Mouse (Mus musculus) E14TG2a.4 (cell line): ENCODE data around the gene Pdgfra.
A peak's percentile ranks its signal among the peaks of the same experiment; 100 is the strongest.

Experiments
- H3K27me3 ChIP-seq: 2 replicates; pipeline ENCODE4 v1.6.1; 2014; ENCODE audit warnings: low read length, control low read depth; ENCODE audit not compliant: insufficient read depth
- H3K36me3 ChIP-seq: 2 replicates; pipeline ENCODE4 v1.6.1; 2014; ENCODE audit warnings: low read length, control low read depth; ENCODE audit not compliant: insufficient read depth
- H3K4me1 ChIP-seq: replicated peaks from 2 replicates; pipeline ENCODE4 v1.6.1; 2014; ENCODE audit warnings: low read depth, low read length, control low read depth
- H3K4me3 ChIP-seq: replicated peaks from 2 replicates; pipeline ENCODE4 v1.5.1; 2014; ENCODE audit warnings: mild to moderate bottlenecking, low read length
- H3K9me3 ChIP-seq: 2 replicates; pipeline ENCODE4 v1.6.1; 2014; ENCODE audit warnings: low read length, control low read depth
- CTCF ChIP-seq: conservative IDR thresholded peaks from 2 replicates; pipeline ENCODE4 v1.5.1; 2014; ENCODE audit warnings: low read length
- NANOG ChIP-seq: IDR thresholded peaks from 2 replicates; pipeline ENCODE4 v1.6.1; 2014; ENCODE audit warnings: borderline replicate concordance, low read length, mixed read lengths
- POU5F1 ChIP-seq: IDR thresholded peaks from 2 replicates; pipeline ENCODE4 v1.6.1; 2014; ENCODE audit warnings: low read length, borderline replicate concordance

The Pdgfra gene

DNA sequence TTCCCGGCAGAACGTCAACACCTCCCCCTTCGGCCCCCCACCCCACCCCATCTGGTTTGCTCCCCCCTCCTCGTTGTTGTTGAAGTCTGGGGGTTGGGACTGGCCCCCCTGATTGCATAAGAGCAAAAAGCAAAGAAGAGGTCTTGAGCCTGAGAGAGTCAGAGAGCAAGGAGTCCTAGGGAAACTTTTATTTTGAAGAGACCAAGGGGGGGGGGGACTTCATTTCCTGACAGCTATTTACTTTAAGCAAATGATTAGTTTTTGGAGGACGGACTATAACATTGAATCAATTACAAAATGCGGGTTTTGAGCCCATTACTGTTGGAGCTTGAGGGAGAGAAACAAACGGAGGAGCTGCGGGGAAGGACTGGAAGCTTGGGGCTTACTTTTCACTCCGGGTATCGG lies at the start of gene Pdgfra:
Pdgfra (plus strand) TSS at position 272 of the 405 bp plus-strand sequence.
- TF ChIP-seq NANOG = no peak
- TF ChIP-seq POU5F1 = no peak
- no peak for TF ChIP-seq CTCF
- Histone ChIP-seq H3K36me3 (no peaks in the 10 kb centered on the region), H3K27me3 (peaks cover 91% of the 10 kb centered on the region), H3K4me1 (peaks cover 77% of the 10 kb centered on the region), H3K4me3 (peak within 1 kb of the TSS; percentile 61), H3K9me3 (no peaks in the 10 kb centered on the region)

DNA sequence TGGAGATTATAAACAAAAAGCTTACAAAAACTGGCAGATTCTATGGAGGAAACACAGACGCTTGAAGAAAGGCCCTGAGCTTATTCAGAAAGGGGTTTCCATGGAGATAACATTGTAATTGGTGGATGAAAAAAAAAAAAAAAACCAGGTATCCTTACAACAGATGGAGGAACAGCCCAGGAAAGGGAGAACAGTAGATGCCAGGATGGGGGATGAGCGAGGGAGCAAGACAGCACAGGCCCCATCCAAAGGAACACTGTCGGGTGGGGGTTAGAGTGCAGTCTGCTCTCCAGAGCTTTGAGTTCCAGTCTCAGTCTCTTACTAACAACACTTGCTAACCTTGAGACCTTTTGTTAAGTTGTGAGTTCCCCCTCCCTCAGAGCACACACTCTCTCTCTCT lies 45.6 kb upstream of the Pdgfra start:
- Histone ChIP-seq H3K9me3 (no peaks in the 10 kb centered on the region), H3K4me1 (peaks cover 13% of the 10 kb centered on the region), H3K4me3 (no peak overlapping the region), H3K27me3 (peaks cover 14% of the 10 kb centered on the region), H3K36me3 (no peaks in the 10 kb centered on the region)
- TF ChIP-seq NANOG (no peak), CTCF (no peak), POU5F1 (no peak)

DNA sequence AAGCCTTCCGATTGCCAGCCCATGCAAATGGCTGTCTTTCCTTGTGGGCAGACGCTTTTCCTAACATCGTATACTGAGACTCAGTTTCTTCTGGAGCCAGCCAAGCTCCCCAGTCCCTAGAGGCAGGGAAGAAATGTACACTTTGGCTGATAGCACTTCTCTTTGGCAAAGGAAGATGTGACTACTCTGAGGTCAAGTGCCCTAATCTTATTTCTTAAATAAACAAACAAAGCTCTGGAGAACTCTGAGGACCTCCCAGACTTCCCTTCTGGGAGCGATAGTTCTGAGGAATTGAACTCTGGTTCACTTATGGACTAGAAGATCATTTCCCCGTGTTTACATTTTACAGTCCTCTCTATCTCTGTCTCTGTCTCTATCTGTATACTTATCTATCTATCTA lies 42.7 kb upstream of the Pdgfra start:
- Histone ChIP-seq H3K4me1 (peaks cover 16% of the 10 kb centered on the region), H3K4me3 (no peak overlapping the region), H3K9me3 (no peaks in the 10 kb centered on the region), H3K36me3 (no peaks in the 10 kb centered on the region), H3K27me3 (peaks cover 9% of the 10 kb centered on the region)
- no peak for TF ChIP-seq POU5F1
- TF ChIP-seq NANOG = no peak

DNA sequence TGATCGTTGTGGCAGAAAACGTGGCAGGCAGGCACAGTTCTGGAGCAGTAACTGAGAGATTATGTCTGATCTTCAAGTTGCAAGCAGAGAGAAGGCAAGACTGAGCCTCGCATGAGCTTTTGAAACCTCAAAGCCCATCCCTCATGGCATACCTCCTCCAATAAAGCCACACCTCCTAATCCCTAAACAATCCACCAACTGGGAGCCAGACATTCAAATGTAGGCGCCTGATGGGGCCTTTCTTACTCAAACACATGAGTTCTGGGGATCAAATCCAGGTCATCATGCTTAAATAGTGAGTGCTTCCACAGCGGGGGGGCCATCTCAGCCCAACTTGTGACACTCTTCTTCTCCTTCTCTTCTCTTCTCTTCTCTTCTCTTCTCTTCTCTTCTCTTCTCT lies 40.3 kb upstream of the Pdgfra start:
- Histone ChIP-seq H3K27me3 (peaks cover 19% of the 10 kb centered on the region), H3K4me1 (peaks cover 24% of the 10 kb centered on the region), H3K36me3 (no peaks in the 10 kb centered on the region), H3K9me3 (no peaks in the 10 kb centered on the region), H3K4me3 (no peak overlapping the region)
- TF ChIP-seq CTCF = no peak
- TF ChIP-seq NANOG = no peak; the same call in 1 of the 2 replicates
- no peak for TF ChIP-seq POU5F1

DNA sequence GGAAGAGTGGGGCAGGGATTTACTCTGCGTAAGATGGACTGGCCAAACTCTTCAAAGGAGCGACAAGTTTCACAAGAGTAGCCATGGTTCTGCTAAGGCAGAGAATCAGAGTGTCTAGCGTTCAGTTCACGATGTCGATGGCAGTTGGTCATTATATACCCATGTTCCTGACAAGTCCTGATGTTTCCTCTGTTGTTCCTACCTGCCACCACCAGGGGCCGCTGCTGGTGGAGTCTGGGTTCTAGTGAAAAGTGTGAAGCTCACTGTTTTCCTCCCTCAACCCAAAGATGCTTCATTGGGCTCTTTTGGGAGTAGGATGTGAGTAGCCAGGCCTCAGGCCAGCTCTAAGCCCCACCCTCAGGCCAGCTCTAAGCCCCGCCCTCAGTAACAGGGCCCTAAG lies 33.3 kb upstream of the Pdgfra start:
- Histone ChIP-seq H3K4me3 (no peak overlapping the region), H3K27me3 (peaks cover 26% of the 10 kb centered on the region), H3K36me3 (no peaks in the 10 kb centered on the region), H3K4me1 (peaks cover 24% of the 10 kb centered on the region), H3K9me3 (no peaks in the 10 kb centered on the region)
- TF ChIP-seq NANOG (no peak), CTCF (peak; percentile 92)

DNA sequence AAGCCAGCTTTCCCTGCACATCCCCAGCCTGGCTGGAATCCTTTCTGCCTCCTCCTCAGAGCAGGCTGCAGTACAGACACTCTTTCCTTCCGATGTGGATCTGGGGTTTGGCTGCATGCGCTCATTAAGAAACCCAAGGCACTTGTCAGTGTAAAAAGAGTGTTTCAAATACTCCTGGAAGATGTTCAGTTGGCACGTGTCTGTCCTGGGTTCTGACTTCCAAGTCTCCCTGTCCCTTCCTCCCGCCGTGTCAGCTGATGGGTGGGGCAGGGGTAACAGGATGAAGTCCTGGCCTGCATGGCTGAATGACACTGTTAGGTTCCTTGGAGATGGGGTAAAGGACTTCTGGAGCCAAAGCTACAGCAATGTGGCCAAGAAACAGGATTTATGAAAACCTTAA lies 30.4 kb upstream of the Pdgfra start:
- H3K4me1 ChIP-seq = peaks cover 17% of the 10 kb centered on the region
- no peak overlapping the region for H3K4me3 ChIP-seq
- H3K9me3 ChIP-seq = no peaks in the 10 kb centered on the region
- H3K27me3 ChIP-seq = peaks cover 15% of the 10 kb centered on the region
- no peaks in the 10 kb centered on the region for H3K36me3 ChIP-seq
- no peak for TF ChIP-seq POU5F1
- TF ChIP-seq NANOG = no peak
- TF ChIP-seq CTCF = no peak

DNA sequence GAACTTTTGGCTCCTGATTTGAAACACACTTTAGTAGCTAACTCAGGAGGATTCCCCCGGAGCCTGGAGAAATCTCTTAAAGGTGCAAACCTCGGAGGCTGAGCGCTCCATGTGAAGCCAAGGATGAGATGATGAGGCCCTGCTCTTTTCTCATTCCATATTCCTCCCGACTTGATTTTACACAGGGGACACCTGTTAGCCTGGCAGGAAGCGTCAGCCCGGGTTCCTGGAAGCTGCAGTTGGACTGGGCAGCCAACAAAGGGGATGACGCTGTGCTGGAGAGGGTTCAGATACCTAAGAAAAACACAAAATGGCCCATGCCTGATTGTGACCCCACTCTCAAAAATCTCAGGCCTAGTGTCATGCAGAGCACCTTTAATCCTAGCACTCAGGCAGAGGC lies 17.4 kb upstream of the Pdgfra start:
- Histone ChIP-seq H3K4me1 (peaks cover 7% of the 10 kb centered on the region), H3K9me3 (no peaks in the 10 kb centered on the region), H3K27me3 (peaks cover 7% of the 10 kb centered on the region), H3K4me3 (no peak overlapping the region), H3K36me3 (no peaks in the 10 kb centered on the region)
- TF ChIP-seq NANOG (no peak), CTCF (no peak), POU5F1 (no peak)

DNA sequence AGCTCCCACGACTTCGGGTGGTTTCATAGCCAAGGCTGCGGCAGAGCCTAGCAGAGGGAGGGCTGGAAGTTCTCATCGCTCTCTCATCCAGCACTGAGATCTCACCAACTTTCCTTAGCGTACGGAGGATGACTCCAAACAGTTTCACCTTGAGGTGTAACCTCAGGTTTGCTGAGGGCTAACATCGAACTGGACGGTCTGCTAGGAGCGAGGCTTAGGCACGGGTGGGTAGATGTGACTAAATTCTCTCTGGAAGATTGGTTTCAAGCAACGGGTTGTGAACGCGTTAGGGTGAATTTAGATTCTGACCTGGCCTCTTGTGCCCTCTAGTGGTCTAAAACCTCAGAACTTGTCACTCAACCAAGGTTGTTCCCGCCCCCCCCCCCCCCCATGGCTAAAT lies 9.0 kb upstream of the Pdgfra start:
- TF ChIP-seq NANOG (no peak), CTCF (no peak), POU5F1 (no peak)
- peaks cover 59% of the 10 kb centered on the region for H3K27me3 ChIP-seq
- no peak overlapping the region for H3K4me3 ChIP-seq
- peaks cover 9% of the 10 kb centered on the region for H3K4me1 ChIP-seq
- no peaks in the 10 kb centered on the region for H3K9me3 ChIP-seq
- H3K36me3 ChIP-seq = no peaks in the 10 kb centered on the region

DNA sequence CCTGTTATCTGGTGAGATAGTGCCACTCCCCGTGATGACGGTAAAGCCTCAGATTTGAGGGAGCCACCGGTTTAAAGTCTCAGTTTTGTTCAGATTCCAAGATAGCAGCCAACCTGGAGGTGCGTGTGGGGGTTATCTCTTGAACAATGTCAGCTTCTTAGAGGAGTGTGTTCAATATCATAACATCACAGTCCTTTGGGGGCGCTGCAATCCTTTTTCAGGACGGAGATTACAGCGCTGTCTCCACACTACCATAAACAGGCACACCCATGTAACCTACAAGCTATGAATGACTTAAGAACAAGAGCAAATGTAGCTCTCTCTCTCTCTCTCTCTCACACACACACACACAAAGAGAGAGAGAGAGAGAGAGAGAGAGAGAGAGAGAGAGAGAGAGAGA lies 8.3 kb upstream of the Pdgfra start:
- no peak overlapping the region for H3K4me3 ChIP-seq
- no peaks in the 10 kb centered on the region for H3K9me3 ChIP-seq
- no peaks in the 10 kb centered on the region for H3K36me3 ChIP-seq
- peaks cover 16% of the 10 kb centered on the region for H3K4me1 ChIP-seq
- no peak for TF ChIP-seq NANOG
- no peak for TF ChIP-seq POU5F1
- no peak for TF ChIP-seq CTCF
- H3K27me3 ChIP-seq = peaks cover 65% of the 10 kb centered on the region
